Mouse (Mus musculus): ENCODE measurements around the gene Rhbdf2. TPM values are rescaled to one million over a fixed set of nuclear protein-coding genes. Genes with fewer than 3 reads are reported as not detected.

The Rhbdf2 gene
- polyA plus RNA-seq, 1 experiment from 2014 or later = 5.8 TPM

GRCm38 (mm10) chr11:116657311-116658223, 30.7 kb upstream of the Rhbdf2 start:
- WGBS (ENCODE audit: insufficient replicate concordance) = 8% methylated on average over 22 of the region's 22 CpGs

DNA sequence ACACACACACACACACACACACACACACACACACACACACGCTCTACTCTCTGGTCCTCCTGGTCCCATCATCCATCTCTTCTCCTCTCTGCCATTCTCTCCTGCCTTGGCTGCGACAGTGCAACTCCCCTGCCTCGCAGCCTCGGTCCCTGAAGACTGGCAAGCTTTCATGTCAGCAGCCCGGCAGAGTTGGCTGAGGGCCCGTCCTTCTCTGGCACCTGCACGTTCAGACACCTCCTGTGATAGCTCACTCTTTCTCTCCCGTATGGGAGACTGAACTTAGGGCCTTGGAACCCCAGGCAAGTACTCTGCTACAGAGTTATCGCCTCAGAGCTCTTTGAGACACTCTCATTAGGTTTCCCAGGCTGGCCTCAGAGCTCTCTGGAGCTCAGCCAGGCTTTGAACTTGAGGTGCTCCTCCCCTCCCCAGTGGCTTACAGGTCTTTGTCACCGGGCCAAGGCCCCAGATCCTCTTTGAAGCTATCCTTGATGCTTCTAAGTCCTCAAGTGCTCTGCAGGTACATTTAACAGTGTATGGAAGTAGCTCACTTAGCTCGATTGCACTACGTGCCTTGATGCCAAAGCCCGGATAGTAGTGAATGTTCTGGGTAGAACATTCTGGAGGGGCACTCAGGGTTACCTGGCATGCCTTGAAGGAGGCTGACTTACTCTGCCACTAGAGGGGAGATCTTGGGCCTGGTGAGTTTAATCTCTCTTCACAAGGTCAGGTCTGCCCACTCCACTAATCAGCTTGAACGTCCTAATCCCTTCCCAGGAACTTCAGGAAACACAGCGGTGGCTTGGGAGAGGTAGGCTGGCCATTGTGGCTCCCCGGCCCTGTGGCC, 29.8 kb upstream of the Rhbdf2 start:
- H3K4me1 ChIP-seq (replicated peaks) = peaks cover 47% of the 10 kb centered on the region
- DNase-seq = no peak
- peak overlapping the region; percentile 68 for H3K4me2 ChIP-seq

More at GRCm38 (mm10) chr11:116657311-116658223, 30.7 kb upstream of the Rhbdf2 start:
- Histone ChIP-seq H3K4me3 (replicated peaks) (peak overlapping the region; percentile 44), H3K27me3 (peaks cover 47% of the 10 kb centered on the region), H3K36me3 (no peaks in the 10 kb centered on the region), H3K27ac (peak overlapping the region; percentile 82), H3K9me3 (replicated peaks) (no peaks in the 10 kb centered on the region), H3K4me1 (replicated peaks) (peaks cover 48% of the 10 kb centered on the region), H3K4me2 (peak overlapping the region; percentile 68), H3K9ac (peak overlapping the region; percentile 66)
- DNase-seq (peak; percentile 87), ATAC-seq (ENCODE audit: low read depth) (peak; percentile 95)

GRCm38 (mm10) chr11:116654255-116654821, 27.5 kb upstream of the Rhbdf2 start, which contains the start of gene Cygb:
Cygb (minus strand) TSS chr11:116654313.
- 4% methylated on average over 28 of the region's 28 CpGs for WGBS (ENCODE audit: insufficient replicate concordance)
- peaks cover 64% of the 10 kb centered on the region for H3K27me3 ChIP-seq

More for the DNA sequence above, 29.8 kb upstream of the Rhbdf2 start:
- H3K27me3 ChIP-seq = peaks cover 47% of the 10 kb centered on the region
- H3K9ac ChIP-seq = no peak overlapping the region
- H3K27ac ChIP-seq = no peak overlapping the region
- no peaks in the 10 kb centered on the region for H3K36me3 ChIP-seq
- WGBS (ENCODE audit: insufficient replicate concordance) = 75% methylated on average over 16 of the region's 16 CpGs
- H3K9me3 ChIP-seq (replicated peaks) = no peaks in the 10 kb centered on the region
- no peak overlapping the region for H3K4me3 ChIP-seq (replicated peaks)
- no peak for ATAC-seq (ENCODE audit: low read depth)

GRCm38 (mm10) chr11:116653709-116654221, 26.9 kb upstream of the Rhbdf2 start:
- Histone ChIP-seq H3K9ac (no peak overlapping the region), H3K4me1 (replicated peaks) (peaks cover 34% of the 10 kb centered on the region), H3K36me3 (no peaks in the 10 kb centered on the region), H3K9me3 (replicated peaks) (no peaks in the 10 kb centered on the region), H3K4me2 (peak overlapping the region; percentile 64), H3K4me3 (replicated peaks) (peak overlapping the region; percentile 47), H3K27ac (no peak overlapping the region), H3K27me3 (peaks cover 65% of the 10 kb centered on the region)
- DNase-seq (no peak), ATAC-seq (ENCODE audit: low read depth) (no peak)
- under 1% methylated on average over 45 of the region's 47 CpGs for WGBS (ENCODE audit: insufficient replicate concordance)

More at GRCm38 (mm10) chr11:116654255-116654821, 27.5 kb upstream of the Rhbdf2 start, which contains the start of gene Cygb:
- no peak within 1 kb of the TSS for H3K27ac ChIP-seq
- H3K9ac ChIP-seq = no peak within 1 kb of the TSS
- peaks cover 37% of the 10 kb centered on the region for H3K4me1 ChIP-seq (replicated peaks)
- no peaks in the 10 kb centered on the region for H3K36me3 ChIP-seq
- ATAC-seq (ENCODE audit: low read depth) (no peak), DNase-seq (no peak)
- H3K9me3 ChIP-seq (replicated peaks) = no peaks in the 10 kb centered on the region
- peak within 1 kb of the TSS; percentile 47 for H3K4me3 ChIP-seq (replicated peaks)
- H3K4me2 ChIP-seq = peak within 1 kb of the TSS; percentile 64

- peaks cover 65% of the 10 kb centered on the region for H3K27me3 ChIP-seq
- no peak for DNase-seq
Observed at GRCm38 (mm10) chr11:116653234-116653633, 26.4 kb upstream of the Rhbdf2 start, which contains the start of gene Prcd. Prcd (plus strand) TSS chr11:116653534.

GRCm38 (mm10) chr11:116652330-116653098, 25.7 kb upstream of the Rhbdf2 start:
- Histone ChIP-seq H3K36me3 (no peaks in the 10 kb centered on the region), H3K4me2 (no peak overlapping the region), H3K9me3 (replicated peaks) (no peaks in the 10 kb centered on the region), H3K27me3 (peaks cover 65% of the 10 kb centered on the region), H3K27ac (no peak overlapping the region), H3K4me1 (replicated peaks) (peaks cover 37% of the 10 kb centered on the region), H3K9ac (no peak overlapping the region), H3K4me3 (replicated peaks) (no peak overlapping the region)
- no peak for DNase-seq
- 57% methylated on average over 25 of the region's 25 CpGs for WGBS (ENCODE audit: insufficient replicate concordance)
- no peak for ATAC-seq (ENCODE audit: low read depth)

More at GRCm38 (mm10) chr11:116653234-116653633, 26.4 kb upstream of the Rhbdf2 start, which contains the start of gene Prcd:
- 10% methylated on average over 10 of the region's 10 CpGs for WGBS (ENCODE audit: insufficient replicate concordance)
- H3K27ac ChIP-seq = no peak within 1 kb of the TSS
- H3K4me1 ChIP-seq (replicated peaks) = peaks cover 37% of the 10 kb centered on the region
- no peaks in the 10 kb centered on the region for H3K36me3 ChIP-seq
- H3K9ac ChIP-seq = no peak within 1 kb of the TSS
- no peak for ATAC-seq (ENCODE audit: low read depth)
- H3K4me3 ChIP-seq (replicated peaks) = peak within 1 kb of the TSS; percentile 47
- no peaks in the 10 kb centered on the region for H3K9me3 ChIP-seq (replicated peaks)
- H3K4me2 ChIP-seq = peak within 1 kb of the TSS; percentile 64

DNA sequence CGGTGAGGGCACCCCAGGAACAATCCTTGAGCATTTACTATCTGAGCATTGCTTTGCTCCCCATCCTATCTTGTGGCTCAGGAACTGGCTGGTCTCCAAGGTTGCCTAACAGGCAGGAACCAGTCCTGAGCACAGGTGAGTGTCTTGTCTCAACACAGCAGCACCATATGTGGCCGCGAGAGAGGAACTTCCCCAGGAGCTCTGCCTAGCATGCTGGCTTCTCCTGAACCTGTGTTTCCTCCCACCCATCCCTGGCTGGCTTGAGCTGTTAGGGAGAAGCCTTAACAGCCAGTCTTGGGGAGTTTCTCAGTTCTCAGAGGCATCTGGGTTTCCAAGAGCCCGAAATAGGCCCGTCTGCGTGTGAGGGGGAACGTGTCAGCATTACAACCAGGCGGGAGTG, 24.5 kb upstream of the Rhbdf2 start:
- Histone ChIP-seq H3K36me3 (no peaks in the 10 kb centered on the region), H3K27ac (no peak overlapping the region), H3K27me3 (peaks cover 64% of the 10 kb centered on the region), H3K9me3 (replicated peaks) (no peaks in the 10 kb centered on the region), H3K9ac (no peak overlapping the region), H3K4me1 (replicated peaks) (peaks cover 38% of the 10 kb centered on the region), H3K4me3 (replicated peaks) (no peak overlapping the region), H3K4me2 (no peak overlapping the region)
- DNase-seq (no peak), ATAC-seq (ENCODE audit: low read depth) (no peak)
- 64% methylated on average over 8 of the region's 8 CpGs for WGBS (ENCODE audit: insufficient replicate concordance)

- peaks cover 63% of the 10 kb centered on the region for H3K27me3 ChIP-seq
- H3K4me2 ChIP-seq = no peak overlapping the region
- H3K27ac ChIP-seq = no peak overlapping the region
- no peaks in the 10 kb centered on the region for H3K9me3 ChIP-seq (replicated peaks)
- H3K9ac ChIP-seq = no peak overlapping the region
- ATAC-seq (ENCODE audit: low read depth) = no peak
- peaks cover 38% of the 10 kb centered on the region for H3K4me1 ChIP-seq (replicated peaks)
- DNase-seq = no peak
- H3K4me3 ChIP-seq (replicated peaks) = no peak overlapping the region
- no peaks in the 10 kb centered on the region for H3K36me3 ChIP-seq
- 76% methylated on average over 8 of the region's 8 CpGs for WGBS (ENCODE audit: insufficient replicate concordance)
Observed at GRCm38 (mm10) chr11:116650811-116651210, 24.0 kb upstream of the Rhbdf2 start.

DNA sequence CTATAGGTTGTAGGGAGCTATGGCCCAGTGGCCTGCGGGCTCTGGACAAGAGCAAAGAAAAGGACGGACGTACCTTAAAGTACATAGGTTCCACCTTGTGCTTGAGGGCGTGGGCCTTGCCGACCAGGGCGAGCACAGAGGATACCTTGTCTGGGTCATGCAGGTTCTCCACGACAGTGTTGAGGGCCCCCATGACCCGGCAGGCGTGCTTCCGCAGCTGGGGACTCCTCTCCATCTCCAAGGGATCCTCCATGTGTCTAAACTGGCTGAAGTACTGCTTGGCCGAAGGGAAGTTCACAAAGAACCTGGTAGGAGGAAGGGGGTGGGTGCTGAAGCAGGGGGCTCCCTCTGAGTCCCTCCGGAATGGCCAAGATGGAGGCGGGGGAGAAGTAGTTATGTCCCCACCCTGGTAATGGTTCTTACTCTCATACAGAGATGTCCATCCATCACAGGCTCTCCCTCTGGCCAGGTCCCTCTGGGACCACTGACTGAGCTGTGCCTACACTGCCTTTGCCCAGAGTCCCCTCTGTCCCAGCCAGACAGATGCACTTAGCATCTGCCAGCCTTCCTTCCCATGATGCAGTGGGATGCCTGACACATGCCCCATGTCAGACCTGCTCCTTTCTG, 23.0 kb upstream of the Rhbdf2 start:
- no peak overlapping the region for H3K4me2 ChIP-seq
- no peak overlapping the region for H3K9ac ChIP-seq
- WGBS (ENCODE audit: insufficient replicate concordance) = 77% methylated on average over 13 of the region's 13 CpGs
- H3K36me3 ChIP-seq = no peaks in the 10 kb centered on the region
- no peak for DNase-seq
- no peaks in the 10 kb centered on the region for H3K9me3 ChIP-seq (replicated peaks)
- no peak for ATAC-seq (ENCODE audit: low read depth)
- no peak overlapping the region for H3K27ac ChIP-seq
- peaks cover 38% of the 10 kb centered on the region for H3K4me1 ChIP-seq (replicated peaks)
- peaks cover 61% of the 10 kb centered on the region for H3K27me3 ChIP-seq
- H3K4me3 ChIP-seq (replicated peaks) = no peak overlapping the region

DNA sequence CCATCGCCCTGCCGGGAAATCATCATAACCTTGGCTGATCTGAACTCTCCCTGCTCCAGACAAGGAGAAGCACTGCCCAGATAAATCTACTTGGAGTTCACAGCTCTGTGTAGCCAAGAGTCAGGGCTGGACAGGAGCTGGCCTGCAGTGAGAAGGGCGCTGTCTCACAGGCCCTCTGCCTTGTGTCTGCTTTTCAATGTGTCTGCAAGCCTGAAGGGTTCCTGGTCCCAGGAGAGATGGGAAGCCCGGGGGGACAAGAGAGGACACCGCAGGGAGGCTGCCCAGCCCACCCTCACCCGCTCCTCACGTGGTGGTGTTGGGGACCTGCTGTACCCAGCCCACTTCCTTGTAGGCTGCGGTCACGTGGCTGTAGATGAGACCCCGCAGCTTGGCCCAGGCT, 22.2 kb upstream of the Rhbdf2 start:
- Histone ChIP-seq H3K27me3 (peaks cover 61% of the 10 kb centered on the region), H3K4me3 (replicated peaks) (no peak overlapping the region), H3K27ac (no peak overlapping the region), H3K9ac (no peak overlapping the region), H3K36me3 (no peaks in the 10 kb centered on the region), H3K9me3 (replicated peaks) (no peaks in the 10 kb centered on the region), H3K4me1 (replicated peaks) (peaks cover 36% of the 10 kb centered on the region), H3K4me2 (no peak overlapping the region)
- DNase-seq (no peak), ATAC-seq (ENCODE audit: low read depth) (no peak)
- 72% methylated on average over 10 of the region's 10 CpGs for WGBS (ENCODE audit: insufficient replicate concordance)

Data from liver, embryonic 13.5 days (tissue).